Mouse (Mus musculus): Measurements from ENCODE around the gene Med27.
A peak's percentile ranks its signal among the peaks of the same experiment; 100 is the strongest.

Gene Med27

GRCm38 (mm10) chr2:29558561-29558960 lies 211.9 kb downstream of the Med27 start:
- no peak for DNase-seq (ENCODE audit: inconsistent age in 2 of 2, low spot score in 1 of 2)

- peak; percentile 65 to 70 for DNase-seq (ENCODE audit: inconsistent age in 2 of 2, low spot score in 1 of 2)
Observed at GRCm38 (mm10) chr2:29559955-29560354, 213.3 kb downstream of the Med27 start.

GRCm38 (mm10) chr2:29561468-29561867 lies 214.8 kb downstream of the Med27 start:
- no peak for DNase-seq (ENCODE audit: inconsistent age in 2 of 2, low spot score in 1 of 2)

DNA sequence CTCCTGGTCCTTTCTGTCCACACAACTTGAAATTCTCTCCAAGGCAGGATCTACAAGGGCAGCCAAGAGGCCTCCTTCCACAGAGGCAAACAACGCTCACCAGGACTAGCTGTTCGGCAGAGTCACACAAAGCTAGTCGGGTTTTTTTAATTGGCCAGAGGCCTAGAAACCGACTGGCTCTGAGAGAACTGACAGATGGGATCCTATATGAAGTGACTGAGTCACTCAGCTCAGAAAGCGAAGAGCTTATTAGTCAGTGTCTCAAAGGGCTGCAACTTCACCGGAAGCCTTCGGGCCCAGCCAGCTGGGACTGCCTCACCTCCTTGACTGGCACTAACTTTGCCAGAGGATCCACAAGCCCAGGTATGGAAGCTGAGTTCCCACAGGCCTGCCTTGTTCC lies 217.4 kb downstream of the Med27 start:
- peak in 1 of 2 experiments; percentile 14 for DNase-seq (ENCODE audit: inconsistent age in 2 of 2, low spot score in 1 of 2)

GRCm38 (mm10) chr2:29565570-29566433 lies 219.2 kb downstream of the Med27 start:
- no peak for DNase-seq (ENCODE audit: inconsistent age in 2 of 2, low spot score in 1 of 2)

- DNase-seq (ENCODE audit: inconsistent age in 2 of 2, low spot score in 1 of 2): no peak
Observed at GRCm38 (mm10) chr2:29571921-29572700, 225.5 kb downstream of the Med27 start.

- no peak for DNase-seq (ENCODE audit: inconsistent age in 2 of 2, low spot score in 1 of 2)
Observed at GRCm38 (mm10) chr2:29572811-29573427, 226.3 kb downstream of the Med27 start.

DNA sequence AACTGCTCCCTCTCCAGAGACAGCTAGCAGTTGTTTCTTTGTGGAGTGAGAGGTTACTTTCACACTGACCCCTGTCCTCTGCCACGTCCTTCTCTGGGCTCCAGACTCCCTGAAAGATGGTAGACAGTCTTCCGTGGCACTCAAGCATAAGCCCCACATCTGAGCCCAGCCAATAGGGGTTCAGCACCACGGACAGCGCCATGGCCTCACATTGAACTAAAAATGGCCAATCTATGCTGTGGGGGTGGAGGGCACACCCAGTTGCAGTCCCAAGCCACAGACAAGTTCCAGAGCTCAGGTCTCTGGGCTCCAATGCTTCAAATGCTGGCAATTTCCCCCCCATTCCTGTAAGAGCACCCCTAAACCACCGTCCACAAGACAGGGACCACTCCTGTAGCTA lies 227.0 kb downstream of the Med27 start:
- peak; percentile 34 to 78 for DNase-seq (ENCODE audit: inconsistent age in 2 of 2, low spot score in 1 of 2)

DNA sequence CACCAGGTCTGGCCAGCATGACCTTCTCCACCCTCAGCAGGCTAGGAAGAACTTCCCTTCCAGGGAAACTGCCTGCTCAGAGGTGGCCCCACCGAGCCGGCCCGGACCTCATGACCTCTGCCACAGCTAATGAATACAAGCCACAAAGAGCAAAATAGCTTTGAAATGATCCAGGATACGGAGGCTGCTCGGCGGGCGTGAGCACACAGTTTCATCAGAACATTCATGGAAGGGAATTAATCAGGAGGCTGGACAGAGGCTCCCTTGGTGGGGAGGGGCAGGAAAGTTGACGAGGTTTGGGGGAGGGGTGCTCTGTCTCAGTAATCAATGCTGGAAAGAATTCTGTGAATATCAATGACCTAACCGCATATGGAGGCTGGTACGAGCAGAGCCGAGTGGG lies 227.6 kb downstream of the Med27 start:
- DNase-seq (ENCODE audit: inconsistent age in 2 of 2, low spot score in 1 of 2): no peak
